Mouse (Mus musculus) kidney, adult 2 months (tissue): ENCODE data around the gene Zbtb18.

Source experiments
- CTCF ChIP-seq: fragments of 200-500 bp; conservative IDR thresholded peaks from 2 replicates; pipeline ENCODE4 v1.5.1; 2011; ENCODE audit warnings: low read depth, mild to moderate bottlenecking, control low read depth, low read length, moderate library complexity, mixed read lengths; ENCODE audit not compliant: insufficient read depth, insufficient read length
- POLR2A ChIP-seq: fragments of 200-500 bp; IDR thresholded peaks from one replicate; pipeline ENCODE4 v1.6.1; 2011; ENCODE audit warnings: low read depth, low read length, control low read depth

GRCm38 (mm10) chr1:177456772-177457171 lies 14.6 kb downstream of the Zbtb18 start:
- TF ChIP-seq CTCF (no peak), POLR2A (no peak)
